Mouse (Mus musculus) kidney, adult 9 months (tissue): Measurements from ENCODE around the gene Hsd17b14.

ENCODE experiments used
- DNase-seq: peaks from one replicate; pipeline ENCODE4 v3.0.0; 2022

Gene Hsd17b14

DNA sequence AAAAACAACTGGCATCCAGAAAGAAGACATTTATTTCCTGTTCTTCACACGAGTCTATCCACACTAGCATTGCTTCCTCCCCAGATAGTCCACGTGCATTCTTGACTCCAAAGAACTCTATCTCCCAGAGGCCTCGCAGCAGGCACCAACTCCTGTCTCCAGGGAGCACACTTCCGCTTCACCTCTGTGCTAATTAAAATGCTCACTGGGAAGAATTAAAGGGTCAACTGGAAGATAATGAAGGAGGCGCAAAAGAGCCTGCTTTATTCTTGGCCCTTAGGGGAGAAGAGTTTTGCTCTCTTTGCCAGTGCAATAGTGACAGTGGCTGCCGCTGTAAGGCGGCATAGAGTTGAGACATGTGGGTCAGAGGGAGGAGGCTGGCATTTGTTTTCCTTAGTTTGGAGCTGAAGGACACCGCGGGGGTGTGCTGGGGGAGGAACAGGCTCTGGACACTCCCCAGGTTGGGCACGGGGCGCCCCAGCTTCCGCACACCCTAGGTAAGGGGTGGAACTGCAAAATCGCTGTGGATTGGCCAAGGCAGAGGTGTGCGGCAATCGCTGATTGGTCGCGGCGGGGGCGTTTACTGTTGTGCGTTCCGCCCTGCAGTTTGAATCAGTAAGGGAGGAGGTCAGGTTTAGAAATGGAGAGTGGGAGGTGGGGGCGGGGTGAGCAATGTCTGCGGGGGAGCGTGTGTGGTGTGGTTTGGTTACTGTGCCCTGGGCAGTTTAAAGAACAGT lies 13.3 kb downstream of the Hsd17b14 start:
- DNase-seq = peak; percentile 98

DNA sequence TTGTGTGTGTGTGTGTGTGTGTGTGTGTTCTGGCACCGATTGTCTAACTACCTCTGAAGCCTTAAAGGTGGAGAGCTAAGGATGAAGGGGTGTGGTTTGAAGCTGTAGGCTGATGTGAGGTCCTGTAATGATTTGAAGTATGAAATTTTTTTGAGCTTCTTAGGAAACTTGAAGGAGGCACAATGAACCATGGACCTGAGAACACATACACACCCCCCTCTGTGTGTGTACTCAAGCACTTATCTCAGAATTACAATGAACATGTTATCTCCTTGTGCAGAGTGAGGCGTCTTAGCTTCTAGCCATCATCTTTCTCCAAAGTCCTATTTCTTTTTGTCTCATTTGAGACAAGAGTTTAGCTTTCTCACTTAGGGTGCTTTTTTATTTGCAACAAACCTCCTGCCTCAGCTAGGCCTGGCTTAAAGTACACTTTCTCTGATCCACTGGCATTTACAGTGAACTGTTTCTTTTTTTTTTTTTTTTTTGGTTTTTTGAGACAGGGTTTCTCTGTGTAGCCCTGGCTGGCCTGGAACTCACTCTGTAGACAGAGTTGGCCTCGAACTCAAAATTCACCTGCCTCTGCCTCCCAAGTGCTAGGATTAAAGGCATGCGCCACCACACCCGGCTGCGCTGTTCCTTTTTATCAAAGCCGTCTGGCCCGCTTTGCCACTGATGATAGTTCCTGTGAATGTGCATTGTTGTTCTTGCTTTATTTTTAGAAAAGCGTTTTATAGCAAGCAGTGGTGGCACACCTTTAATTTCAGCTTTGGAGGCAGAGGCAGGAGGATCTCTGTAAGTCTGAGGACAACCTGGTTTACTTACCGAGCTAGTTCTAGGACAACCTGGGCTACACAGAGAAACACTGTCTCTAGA lies 14.1 kb downstream of the Hsd17b14 start:
- DNase-seq = no peak

DNA sequence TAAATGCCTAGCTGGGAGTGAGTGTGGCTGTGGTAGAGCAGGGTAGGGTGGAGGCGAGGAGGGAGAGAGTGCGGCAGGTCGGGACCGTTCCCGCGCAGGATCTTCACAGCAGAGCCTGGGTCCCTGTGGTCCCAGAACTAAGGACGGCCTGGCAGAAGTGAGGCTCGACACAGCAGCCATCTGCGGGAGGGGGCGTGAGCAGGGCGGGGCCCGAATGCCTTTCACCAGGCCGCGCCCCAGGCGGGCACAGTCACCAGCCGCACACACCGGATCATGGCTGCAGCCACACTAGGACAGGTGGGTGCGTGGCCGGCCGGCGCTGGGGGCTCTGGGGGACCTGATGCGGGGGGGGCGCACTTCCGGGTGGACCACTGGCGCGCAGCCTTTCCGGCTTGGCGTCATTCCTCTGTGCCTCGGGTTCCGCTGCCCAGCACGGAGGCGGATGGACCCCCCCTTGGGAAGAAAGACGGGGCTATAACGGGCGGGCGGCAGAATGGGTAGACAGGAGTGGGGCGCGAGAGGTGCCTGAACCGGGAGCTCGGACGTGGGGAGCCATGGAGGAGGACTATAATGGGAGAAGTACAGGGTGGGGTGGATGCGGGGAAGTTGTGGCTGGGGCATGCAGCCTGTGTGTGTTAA lies 15.5 kb downstream of the Hsd17b14 start, which contains the start of gene Bcat2:
Gene Bcat2, plus strand, starts transcription at position 51 of the 639 bp plus-strand sequence.
- peak; percentile 69 for DNase-seq

DNA sequence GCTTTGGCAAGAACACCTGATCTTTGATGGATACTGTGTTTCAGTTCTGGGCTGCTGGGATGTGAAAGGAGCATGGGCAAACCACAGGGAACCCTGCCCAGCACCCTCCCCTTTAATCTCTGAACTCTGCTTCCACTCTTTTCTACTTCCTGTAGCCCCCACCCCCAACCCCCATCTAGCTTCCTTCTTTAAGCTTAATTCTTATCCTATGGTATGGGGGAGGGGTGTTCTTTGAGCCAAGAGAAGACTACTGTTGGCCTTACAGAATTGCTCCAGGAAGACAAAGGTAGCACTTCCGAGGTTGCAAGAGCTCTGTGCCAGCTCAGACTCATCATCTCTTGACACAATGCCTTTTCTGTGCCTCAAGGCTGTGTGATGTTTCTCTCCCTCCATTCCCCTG lies 17.3 kb downstream of the Hsd17b14 start:
- no peak for DNase-seq

DNA sequence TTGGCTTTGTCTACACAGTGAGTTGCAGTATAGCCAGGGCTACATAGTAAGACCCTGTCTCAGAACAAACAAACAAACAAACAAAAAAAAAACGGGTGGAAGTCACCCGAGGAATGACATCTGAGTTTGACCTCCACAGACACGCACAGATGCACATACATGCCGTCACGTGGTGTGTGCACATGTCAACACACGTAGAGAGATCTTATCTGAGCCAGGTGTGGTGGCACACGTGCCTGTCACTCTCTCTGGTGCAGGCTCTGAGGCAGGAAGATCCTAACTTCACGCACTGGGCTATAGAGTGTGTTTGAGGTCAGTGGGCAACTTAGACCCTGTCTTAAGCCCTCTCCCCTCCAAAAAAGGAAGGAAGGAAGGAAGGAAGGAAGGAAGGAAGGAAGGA lies 19.3 kb downstream of the Hsd17b14 start:
- DNase-seq = peak; percentile 61

DNA sequence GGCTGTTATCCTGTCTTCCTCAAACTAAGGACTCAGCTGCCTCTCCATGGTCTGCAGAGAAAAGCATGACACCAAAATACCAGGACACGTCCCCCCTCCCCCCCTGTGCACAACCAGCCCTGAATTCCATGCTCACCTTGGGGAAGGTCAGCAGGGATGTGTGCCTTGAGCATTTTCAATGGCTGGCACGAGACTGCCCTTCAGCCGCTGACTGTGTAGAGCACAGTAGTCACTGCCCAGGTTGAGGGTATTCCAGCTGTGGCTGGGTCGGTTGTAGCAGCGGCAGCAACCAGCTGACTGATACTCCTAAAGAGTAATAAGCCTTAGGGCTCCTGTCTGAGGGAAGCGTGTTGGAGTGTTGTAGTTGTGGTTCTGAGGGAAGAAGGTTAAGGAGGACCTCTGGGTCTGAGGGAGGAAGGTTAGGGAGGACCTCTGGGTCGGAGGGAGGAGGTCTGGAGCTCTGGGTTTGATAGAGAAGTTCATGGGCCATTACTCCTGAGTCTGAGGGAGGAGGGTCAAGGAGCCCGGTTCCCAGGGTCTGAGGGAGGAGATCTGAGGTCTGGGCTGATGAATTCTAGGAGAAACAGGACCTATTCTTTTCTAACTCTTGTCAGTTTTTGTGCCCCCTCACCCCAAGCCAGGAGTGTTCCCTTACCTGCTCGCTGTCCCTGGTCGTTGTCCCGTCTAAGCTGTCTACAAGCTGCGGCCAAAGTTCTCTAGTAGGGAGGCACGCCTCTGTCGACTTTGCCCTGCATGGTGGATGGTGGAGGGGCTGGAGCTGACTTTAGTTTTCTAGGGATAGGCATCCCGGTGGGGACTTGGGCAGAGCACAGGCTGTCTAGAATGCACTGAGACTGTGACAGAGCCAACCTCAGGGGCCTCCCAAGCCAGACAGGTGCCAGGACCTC lies 20.0 kb downstream of the Hsd17b14 start:
- peak; percentile 88 for DNase-seq

DNA sequence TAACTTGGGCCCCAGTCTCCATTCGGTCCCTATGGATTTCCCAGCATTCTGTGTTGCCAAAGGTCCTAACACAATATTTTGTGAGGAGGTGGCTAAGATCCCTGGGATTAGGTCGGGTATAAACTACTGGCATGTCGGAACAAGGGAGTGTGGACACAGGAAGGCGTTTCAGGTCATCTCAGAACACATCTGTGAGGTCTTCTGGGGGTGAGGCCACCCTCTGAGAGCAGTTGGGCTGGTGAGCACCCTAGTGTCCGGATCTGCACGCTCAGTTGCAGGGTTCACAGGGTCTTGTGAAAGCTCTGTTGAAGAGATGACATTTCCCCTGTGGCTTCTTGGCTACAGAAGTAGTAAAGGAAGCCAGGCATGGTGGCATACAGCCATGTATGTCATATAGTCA lies 31.2 kb downstream of the Hsd17b14 start:
- DNase-seq = no peak

DNA sequence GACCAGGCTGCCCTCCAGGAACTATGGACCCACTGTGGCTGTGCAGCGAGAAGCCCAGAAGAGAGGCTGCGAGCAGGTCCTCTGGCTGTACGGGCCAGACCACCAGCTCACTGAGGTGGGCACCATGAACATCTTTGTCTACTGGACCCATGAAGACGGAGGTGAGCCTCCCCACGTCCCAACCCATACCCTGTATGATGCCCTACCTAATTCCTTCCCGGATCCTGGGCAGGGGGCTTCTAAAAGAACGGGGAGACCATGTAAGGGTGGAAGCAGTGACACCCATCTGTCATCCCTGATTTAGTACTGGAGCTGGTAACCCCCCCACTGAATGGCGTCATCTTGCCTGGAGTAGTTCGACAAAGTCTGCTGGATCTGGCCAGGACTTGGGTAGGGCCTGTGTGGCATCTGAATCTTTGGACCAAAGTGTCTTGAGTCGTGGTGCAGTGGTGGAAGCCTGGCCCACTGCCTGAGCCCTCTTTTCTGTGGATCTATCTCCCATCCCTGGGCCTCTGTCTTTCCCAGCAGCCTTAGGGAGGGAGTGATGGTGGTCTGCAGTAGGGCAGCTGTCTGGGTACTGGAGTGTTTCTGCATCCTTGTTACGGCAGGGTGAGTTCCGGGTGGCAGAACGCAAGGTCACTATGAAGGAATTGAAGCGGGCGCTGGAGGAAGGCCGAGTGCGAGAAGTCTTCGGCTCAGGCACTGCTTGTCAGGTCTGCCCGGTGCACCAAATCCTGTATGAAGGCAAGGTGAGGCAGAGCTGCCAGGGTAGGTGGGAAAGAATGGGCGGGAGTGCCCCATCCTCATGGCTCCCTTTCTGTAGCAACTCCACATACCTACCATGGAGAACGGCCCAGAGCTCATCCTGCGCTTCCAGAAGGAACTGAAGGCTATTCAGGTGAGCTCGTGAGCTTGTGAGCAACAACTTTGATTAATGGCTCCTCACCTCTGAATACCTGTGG lies 33.2 kb downstream of the Hsd17b14 start:
- no peak for DNase-seq

DNA sequence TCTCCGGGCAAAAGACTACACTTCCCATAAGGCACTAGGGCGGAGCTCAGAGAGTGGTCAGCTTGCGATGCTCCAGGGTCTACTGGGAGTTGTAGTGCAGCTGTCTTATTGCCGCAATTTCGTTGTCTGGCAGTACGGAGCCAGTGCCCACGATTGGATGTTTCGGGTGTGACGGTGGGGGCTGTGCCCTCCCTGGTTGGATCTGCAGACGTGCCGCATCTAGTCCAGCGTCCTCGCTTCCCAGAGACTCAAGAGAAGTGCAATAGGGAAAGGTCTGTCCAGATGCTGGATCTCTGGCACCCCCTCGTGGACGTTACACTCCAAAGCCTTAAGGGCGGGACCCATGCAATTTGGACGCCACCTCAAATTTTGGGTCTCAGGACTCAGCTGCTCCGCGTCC lies 34.5 kb downstream of the Hsd17b14 start:
- DNase-seq = peak; percentile 98

DNA sequence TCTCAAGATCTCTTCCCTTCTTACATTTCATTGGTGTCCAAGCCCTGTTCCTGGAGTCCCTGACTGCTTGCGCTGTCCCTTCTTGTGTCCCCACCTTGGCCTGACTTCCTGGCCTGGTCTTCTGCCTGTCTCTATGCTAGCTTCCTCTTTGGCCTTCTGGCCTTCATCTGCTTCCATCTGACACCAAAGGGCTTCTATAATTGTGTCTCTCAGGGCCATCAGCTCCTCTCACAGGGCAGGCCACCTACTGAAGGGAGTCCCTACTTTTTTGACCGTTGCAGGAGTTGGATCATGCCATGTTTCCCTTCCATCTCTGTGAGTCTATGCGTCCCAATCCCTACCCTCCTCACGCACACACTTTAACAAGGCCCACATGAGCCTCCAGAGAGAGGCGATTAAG lies 35.2 kb downstream of the Hsd17b14 start:
- DNase-seq = no peak

DNA sequence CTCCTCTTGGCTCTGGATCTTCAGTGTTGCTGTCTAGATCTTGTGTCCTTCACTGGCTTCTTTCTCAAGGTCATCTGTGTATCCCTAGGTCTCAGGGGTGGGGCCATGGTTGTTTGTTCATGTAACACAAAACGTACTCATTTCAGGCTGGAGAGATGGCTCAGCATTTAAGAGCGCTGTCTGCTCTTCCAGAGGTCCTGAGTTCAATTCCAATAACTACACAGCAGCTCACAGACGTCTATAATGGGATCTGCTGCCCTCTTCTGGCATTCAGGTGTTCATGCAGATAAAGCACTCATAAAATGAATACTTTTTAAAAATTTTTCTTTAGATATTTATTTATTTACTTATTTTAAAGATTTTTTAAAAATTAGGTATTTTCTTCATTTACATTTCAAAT lies 36.2 kb downstream of the Hsd17b14 start:
- peak; percentile 38 for DNase-seq

DNA sequence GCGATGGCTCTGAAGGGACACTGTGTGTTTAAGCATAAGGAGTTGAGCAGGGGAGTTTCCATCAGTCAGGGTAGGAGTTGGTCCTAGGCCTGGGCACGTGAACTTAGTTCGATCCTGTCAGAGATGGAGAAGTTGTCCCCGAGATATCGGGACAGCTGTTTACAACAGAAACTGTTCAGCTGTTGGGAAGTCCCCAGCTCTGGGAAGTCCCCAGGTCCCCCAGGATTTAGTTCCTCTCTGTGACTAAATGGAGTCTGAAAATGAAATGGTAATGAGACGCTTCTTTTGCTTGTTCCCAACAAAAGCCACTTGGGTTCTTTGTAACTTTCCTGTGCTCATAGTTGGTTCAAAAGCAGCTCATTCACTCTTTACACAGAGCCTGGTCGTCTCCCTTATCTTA lies 37.2 kb downstream of the Hsd17b14 start:
- no peak for DNase-seq

DNA sequence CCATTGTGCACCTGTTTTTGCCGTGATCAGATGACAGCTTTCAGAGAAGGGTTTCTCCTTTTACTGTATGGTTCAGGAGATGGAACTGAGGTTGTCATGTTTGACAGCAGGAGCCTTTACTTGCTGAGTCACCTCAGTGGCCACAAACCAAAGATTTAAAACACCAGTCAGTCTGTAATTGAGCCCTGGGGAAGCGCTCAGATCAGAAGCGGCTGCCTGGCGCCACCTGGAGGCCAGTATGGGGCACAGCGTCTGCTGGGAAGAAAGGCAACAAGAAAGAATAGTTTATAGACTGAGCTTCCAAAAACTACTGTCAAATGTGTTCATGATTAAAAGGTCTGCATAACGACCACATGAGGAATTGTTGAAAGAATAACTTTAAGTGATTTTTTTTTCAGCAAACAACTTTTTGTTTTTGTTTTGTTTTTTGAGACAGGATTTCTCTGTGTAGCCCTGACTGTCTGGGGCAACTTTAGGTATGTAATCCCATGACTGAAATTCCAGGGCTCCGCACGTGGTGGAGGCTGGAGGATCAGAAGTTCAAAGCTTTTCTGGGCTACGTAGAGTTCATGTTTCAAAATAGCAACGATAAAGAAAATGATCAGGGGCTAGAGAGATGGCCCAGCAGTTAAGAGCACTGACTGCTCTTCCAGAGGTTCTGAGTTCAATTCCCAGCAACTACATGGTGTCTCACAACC lies 38.6 kb downstream of the Hsd17b14 start:
- DNase-seq = peak; percentile 81

DNA sequence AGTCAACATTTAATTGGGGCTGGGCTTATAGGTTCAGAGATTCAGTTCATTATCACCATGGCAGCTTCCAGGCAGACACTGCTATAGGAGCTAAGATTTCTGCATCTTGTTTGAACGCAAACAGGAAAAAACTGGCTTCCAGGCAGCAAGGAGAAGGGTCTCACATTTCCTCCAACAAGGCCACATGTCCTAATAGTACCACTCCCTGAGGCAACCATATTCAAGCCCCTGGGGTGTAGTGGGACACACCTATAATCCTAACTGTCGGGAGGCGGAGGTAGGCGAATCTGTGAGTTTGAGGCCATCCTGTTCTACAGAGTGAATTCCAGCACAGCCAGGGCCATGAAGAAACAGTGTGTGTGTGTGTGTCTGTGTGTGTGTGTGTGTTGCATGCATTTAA lies 40.5 kb downstream of the Hsd17b14 start:
- no peak for DNase-seq

DNA sequence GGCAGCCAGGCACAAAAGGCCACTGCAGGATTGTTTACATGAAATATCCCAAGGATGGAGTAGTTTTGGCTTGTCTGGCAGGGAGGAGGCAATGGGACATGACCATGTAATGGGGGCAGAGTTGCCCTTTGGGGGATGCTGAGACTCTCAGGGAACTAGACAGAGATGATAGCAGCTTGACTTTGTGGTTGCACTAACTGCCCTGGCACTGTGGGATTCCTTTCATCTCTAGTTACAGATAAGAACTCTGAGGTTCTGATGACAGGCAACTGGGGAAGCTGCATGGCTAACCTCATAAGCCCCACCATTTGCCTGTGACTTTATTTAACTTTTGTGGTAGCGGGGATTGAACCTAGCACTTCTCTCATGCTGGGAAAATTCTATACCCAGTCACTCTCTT lies 41.4 kb downstream of the Hsd17b14 start:
- no peak for DNase-seq

DNA sequence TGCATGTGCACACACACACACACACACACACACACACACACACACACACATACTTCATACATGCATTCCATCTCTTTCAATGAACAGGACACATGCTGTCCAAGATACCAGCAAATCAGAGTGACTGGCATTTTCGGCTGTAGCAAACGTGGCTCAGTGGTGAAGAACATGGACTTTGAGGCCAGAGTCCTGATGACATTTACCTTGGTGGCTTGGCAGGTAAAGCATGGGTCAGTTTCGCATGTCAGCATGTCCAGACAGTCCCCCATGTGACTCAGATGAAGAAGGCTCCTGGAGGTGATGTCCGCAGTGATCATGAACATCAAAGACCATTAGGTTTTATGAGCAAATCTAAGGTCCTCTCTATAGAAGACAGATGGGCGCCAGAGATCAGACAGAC lies 42.3 kb downstream of the Hsd17b14 start:
- no peak for DNase-seq

DNA sequence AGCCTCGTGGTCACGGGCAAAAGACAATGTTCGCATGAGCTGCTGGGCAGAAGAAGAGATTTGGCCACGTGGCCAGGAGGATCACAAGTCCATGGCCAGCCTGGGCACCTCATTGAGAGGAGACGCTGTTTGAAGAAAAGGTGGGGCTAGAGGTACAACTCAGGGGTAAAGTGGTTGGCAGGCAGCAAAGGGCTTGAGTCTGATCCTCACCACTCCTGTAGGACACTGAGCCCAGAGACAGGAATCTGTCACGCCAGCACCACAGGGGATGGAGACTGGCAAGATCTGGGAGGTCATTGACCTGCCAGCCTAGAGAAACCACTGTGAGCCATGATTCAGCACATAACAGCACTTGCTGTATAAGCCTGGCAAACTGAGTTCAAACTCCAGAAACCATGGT lies 42.8 kb downstream of the Hsd17b14 start:
- DNase-seq = peak; percentile 85

DNA sequence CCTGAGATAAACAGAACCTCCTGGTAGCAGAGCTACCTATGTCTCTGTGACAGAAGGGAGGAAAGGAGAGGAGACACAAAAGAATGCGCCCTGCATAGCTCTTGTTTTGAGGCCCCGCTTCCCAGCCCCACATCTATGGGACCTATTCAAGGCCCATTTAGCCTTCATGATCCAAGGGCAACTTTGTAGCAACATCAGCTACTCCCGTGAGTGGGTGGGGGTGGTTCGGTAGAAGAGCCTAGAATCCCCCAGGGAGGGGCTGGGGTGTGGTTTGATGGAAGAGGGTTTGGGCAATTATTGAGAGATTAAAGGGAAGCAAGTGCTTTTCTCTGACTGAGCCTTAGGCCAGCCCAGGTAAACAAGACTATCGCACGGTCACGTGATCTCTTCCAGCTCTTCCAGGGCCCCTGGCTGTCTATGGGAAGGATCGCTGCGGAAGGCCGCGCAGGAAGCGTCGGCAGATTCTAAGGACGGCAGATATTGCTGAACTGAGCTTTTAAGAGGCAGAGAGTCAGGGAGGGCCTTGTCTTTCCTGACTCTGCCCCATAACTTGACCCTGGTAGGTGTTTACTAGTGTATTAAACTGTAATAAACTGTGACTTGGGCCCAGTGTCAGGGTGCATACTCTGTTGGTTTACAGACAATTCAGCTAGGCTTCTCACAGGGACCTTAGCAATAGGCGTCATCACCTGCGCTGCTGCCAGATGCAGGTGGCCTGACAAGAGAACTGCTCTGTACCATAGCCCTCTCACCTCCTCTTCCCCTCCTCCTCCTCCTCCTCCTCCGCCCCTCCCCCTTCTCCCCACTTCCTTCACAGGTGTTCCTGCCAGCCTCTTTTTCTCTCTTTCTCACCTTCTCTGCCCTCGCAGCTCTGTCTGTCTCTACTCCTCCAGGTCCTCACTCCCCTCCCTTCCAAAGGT lies 44.5 kb downstream of the Hsd17b14 start:
- DNase-seq = no peak

DNA sequence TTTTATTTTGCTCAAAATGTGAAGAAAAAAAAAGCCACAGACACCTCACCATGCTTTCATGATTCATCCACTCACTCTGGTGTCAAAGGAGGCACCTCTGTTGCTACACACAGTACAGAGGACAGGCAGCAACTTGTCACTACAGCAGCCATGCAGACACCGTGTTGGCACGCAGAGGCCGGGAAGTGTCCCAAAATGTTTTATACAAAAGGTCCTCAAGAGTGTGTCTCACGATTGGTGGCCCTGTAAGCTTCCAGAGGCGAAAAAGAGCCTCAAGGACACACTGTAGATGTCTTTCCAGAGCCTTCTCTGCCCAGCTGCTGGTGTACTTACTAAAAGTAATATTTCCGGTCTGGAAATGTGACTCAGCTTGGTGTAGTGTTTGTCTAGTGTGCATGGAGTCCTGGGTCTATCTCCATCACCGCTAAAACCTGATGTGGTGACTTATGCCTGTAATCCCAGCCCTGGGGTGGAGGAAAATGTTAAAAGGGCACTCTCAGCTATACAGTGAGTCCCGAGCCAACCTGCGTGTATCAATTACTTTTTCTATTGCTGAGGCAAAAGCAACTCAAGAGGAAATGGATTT lies 51.1 kb downstream of the Hsd17b14 start:
- DNase-seq = no peak
